Mouse (Mus musculus): ENCODE data around the gene Ier5l.

- TF ChIP-seq RCOR1 (IDR thresholded peaks at IDR 0.05; ENCODE audit: low read depth, low read length) (no peak), ZC3H11A (IDR thresholded peaks at IDR 0.05; ENCODE audit: low read depth, low read length) (no peak), TBP (IDR thresholded peaks at IDR 0.05; ENCODE audit: low read depth, low read length) (no peak), USF1 (IDR thresholded peaks at IDR 0.05; ENCODE audit: low read depth, low read length) (no peak), GABPA (IDR thresholded peaks at IDR 0.05; ENCODE audit: low read depth, low read length) (no peak), HCFC1 (IDR thresholded peaks at IDR 0.05; ENCODE audit: low read depth, low read length) (no peak), ZMIZ1 (IDR thresholded peaks at IDR 0.05; ENCODE audit: low read depth, low read length) (no peak), TAL1 (IDR thresholded peaks at IDR 0.05; ENCODE audit: low read length) (no peak), E2F4 (IDR thresholded peaks at IDR 0.05; ENCODE audit: borderline replicate concordance, low read depth, low read length) (no peak)
Measured at GRCm38 (mm10) chr2:30459241-30459640, 14.8 kb downstream of the Ier5l start.
